Mouse (Mus musculus) stomach, embryonic 15.5 days (tissue): Measurements from ENCODE around the gene Tshz3. TPM values are rescaled to one million over a fixed set of nuclear protein-coding genes. Genes with fewer than 3 reads are reported as not detected.

Source experiments
- ATAC-seq: fragments of 200-750 bp; cut with Nextera tagmentation; 2 replicates; pipeline ENCODE4 v1.8.0; 2017; ENCODE audit warnings: low read depth, moderate number of reproducible peaks, moderate TSS enrichment; ENCODE audit not compliant: insufficient read depth, low FRiP score
- H3K27ac ChIP-seq: fragments of 300-500 bp; sonication (generic); 2 replicates; pipeline ENCODE4 v1.5.1; 2015; ENCODE audit warnings: mild to moderate bottlenecking, inconsistent platforms
- H3K27me3 ChIP-seq: fragments of 300-500 bp; sonication (generic); replicated peaks from 2 replicates; pipeline ENCODE4 v1.6.1; 2015; ENCODE audit warnings: inconsistent platforms
- H3K36me3 ChIP-seq: fragments of 300-500 bp; sonication (generic); 2 replicates; pipeline ENCODE4 v1.6.1; 2015; ENCODE audit warnings: inconsistent platforms
- H3K4me1 ChIP-seq: fragments of 300-500 bp; sonication (generic); 2 replicates; pipeline ENCODE4 v1.6.1; 2015; ENCODE audit warnings: inconsistent platforms
- H3K4me2 ChIP-seq: fragments of 300-500 bp; sonication (generic); 2 replicates; pipeline ENCODE4 v1.6.1; 2015; ENCODE audit warnings: mild to moderate bottlenecking, inconsistent platforms
- H3K4me3 ChIP-seq: fragments of 300-500 bp; sonication (generic); replicated peaks from 2 replicates; pipeline ENCODE4 v1.5.1; 2015; ENCODE audit warnings: inconsistent platforms
- H3K9ac ChIP-seq: fragments of 300-500 bp; sonication (generic); 2 replicates; pipeline ENCODE4 v1.6.1; 2015; ENCODE audit warnings: inconsistent platforms
- H3K9me3 ChIP-seq: fragments of 300-500 bp; sonication (generic); 2 replicates; pipeline ENCODE4 v1.6.1; 2016; ENCODE audit warnings: inconsistent platforms
- WGBS: fragments of 180-500 bp; shearing (Covaris S2); methylation state at CpG from one replicate; pipeline ENCODE4 v1.1.7; 2015; 5-methylcytosine and 5-hydroxymethylcytosine counted together
- polyA plus RNA-seq: library from polyadenylated mRNA; unstranded; fragments of >200 nt; fragmentation: Nextera tagmentation; extraction: Ambion mirVana; gene quantifications from 2 replicates; pipeline ENCODE4 v1.2.1, GENCODE M21; 2015

Gene Tshz3
- polyA plus RNA-seq, 1 experiment from 2014 or later: 14.3 TPM

- H3K27ac ChIP-seq: no peak overlapping the region
- no peak overlapping the region for H3K4me3 ChIP-seq
- H3K9me3 ChIP-seq: no peaks in the 10 kb centered on the region
- H3K27me3 ChIP-seq: 0 out of 2 replicates have a peak, but pooled peaks cover 16% of the 10 kb centered on the region
- 75% methylated on average over 1 of the region's 1 CpGs for WGBS
- no peaks in the 10 kb centered on the region for H3K36me3 ChIP-seq
- no peak for ATAC-seq
- H3K9ac ChIP-seq: no peak overlapping the region
- no peak overlapping the region for H3K4me2 ChIP-seq
- H3K4me1 ChIP-seq: 0 out of 2 replicates have a peak, but pooled peaks cover 19% of the 10 kb centered on the region
These were observed 10.4 kb upstream of the Tshz3 start for GRCm38 (mm10) chr7:36687508-36687907.

GRCm38 (mm10) chr7:36689049-36689793 is 8.7 kb upstream of the Tshz3 start:
- Histone ChIP-seq H3K36me3 (no peaks in the 10 kb centered on the region), H3K27me3 (peaks cover 33% of the 10 kb centered on the region; the same call in 1 of the 2 replicates), H3K9ac (no peak overlapping the region), H3K4me3 (no peak overlapping the region), H3K27ac (no peak overlapping the region), H3K4me2 (no peak overlapping the region), H3K4me1 (0 out of 2 replicates have a peak, but pooled peaks cover 27% of the 10 kb centered on the region), H3K9me3 (no peaks in the 10 kb centered on the region)
- 53% methylated on average over 7 of the region's 7 CpGs for WGBS
- no peak for ATAC-seq

- Histone ChIP-seq H3K27me3 (peaks cover 38% of the 10 kb centered on the region), H3K36me3 (no peaks in the 10 kb centered on the region), H3K9me3 (no peaks in the 10 kb centered on the region), H3K4me1 (peaks cover 33% of the 10 kb centered on the region), H3K4me2 (peak overlapping the region; percentile 17; the same call in 1 of the 2 replicates), H3K9ac (no peak overlapping the region), H3K27ac (no peak overlapping the region), H3K4me3 (0 out of 2 replicates have a peak overlapping the region, but pooled peaks have one; percentile 0)
- no peak for ATAC-seq
- WGBS: 4% methylated on average over 17 of the region's 19 CpGs
These were observed 7.4 kb upstream of the Tshz3 start for GRCm38 (mm10) chr7:36690551-36690950.

DNA sequence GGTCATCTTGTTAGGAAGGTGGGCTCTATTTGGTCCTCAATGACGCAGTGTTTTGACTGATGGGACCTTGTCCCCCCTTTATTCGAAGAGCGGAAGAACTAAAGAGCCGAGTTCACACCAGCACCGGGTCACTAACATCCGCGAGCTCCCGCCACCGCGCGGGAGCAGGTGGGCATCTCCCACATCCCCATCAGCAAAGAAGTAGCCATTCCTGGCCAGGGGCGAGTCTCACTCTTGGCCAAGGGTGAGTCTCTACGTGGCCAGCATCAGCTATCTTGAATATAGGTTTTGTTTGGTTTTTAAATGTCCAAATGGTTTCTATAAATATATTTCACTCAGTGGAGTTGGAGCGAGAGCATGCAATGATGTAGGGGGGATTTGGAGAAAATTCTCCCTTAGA is 6.3 kb upstream of the Tshz3 start:
- H3K4me2 ChIP-seq: peak overlapping the region; percentile 42
- peaks cover 42% of the 10 kb centered on the region for H3K27me3 ChIP-seq

GRCm38 (mm10) chr7:36692381-36692780 is 5.5 kb upstream of the Tshz3 start:
- peak overlapping the region; percentile 20; the same call in 1 of the 2 replicates for H3K4me3 ChIP-seq
- H3K9ac ChIP-seq: no peak overlapping the region
- no peaks in the 10 kb centered on the region for H3K36me3 ChIP-seq
- peaks cover 36% of the 10 kb centered on the region for H3K4me1 ChIP-seq
- ATAC-seq: no peak
- 19% methylated on average over 5 of the region's 5 CpGs for WGBS
- H3K27me3 ChIP-seq: peaks cover 42% of the 10 kb centered on the region
- H3K9me3 ChIP-seq: no peaks in the 10 kb centered on the region
- peak overlapping the region; percentile 42 for H3K4me2 ChIP-seq
- H3K27ac ChIP-seq: no peak overlapping the region

More for the DNA sequence above, 6.3 kb upstream of the Tshz3 start:
- WGBS: 5% methylated on average over 14 of the region's 14 CpGs
- Histone ChIP-seq H3K36me3 (no peaks in the 10 kb centered on the region), H3K4me3 (peak overlapping the region; percentile 20; the same call in 1 of the 2 replicates), H3K27ac (no peak overlapping the region), H3K4me1 (peaks cover 36% of the 10 kb centered on the region), H3K9ac (no peak overlapping the region), H3K9me3 (no peaks in the 10 kb centered on the region)
- no peak for ATAC-seq

GRCm38 (mm10) chr7:36693081-36693480 is 4.8 kb upstream of the Tshz3 start:
- H3K4me2 ChIP-seq: no peak overlapping the region

DNA sequence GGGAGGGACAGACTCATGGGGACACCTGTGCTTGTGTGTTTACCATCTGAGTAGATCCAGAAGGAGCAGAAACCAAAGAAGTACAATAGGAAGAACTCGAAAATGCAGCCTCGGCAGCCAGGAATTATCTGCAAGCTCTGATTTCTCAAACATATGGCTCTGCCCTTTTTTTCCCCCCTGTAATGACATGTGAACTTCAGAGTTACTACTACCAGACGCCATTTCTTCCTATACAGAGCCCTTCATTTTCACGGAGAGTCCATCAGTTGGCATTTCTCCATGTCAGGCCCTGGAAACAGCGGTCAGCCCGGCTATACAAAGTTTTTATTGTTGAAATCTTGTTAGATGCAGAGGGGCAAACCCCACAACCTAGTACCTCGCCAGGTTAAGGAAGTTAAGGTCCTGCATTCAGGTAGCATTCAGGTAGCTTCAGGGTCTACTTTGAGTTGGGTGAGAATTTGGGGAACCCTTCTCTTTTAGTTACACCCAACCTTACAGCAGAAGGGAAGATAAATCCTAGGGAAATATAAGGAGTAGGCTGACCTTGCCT is 3.2 kb upstream of the Tshz3 start:
- H3K4me2 ChIP-seq: peak overlapping the region; percentile 98
- WGBS: 33% methylated on average over 7 of the region's 7 CpGs
- no peak for ATAC-seq
- H3K9me3 ChIP-seq: no peaks in the 10 kb centered on the region
- H3K4me3 ChIP-seq: peak overlapping the region; percentile 78
- H3K27me3 ChIP-seq: peaks cover 38% of the 10 kb centered on the region
- no peak overlapping the region for H3K27ac ChIP-seq
- H3K9ac ChIP-seq: no peak overlapping the region
- H3K36me3 ChIP-seq: no peaks in the 10 kb centered on the region
- H3K4me1 ChIP-seq: peaks cover 31% of the 10 kb centered on the region

More at GRCm38 (mm10) chr7:36693081-36693480, 4.8 kb upstream of the Tshz3 start:
- no peaks in the 10 kb centered on the region for H3K9me3 ChIP-seq
- peaks cover 42% of the 10 kb centered on the region for H3K27me3 ChIP-seq
- no peak for ATAC-seq
- peaks cover 36% of the 10 kb centered on the region for H3K4me1 ChIP-seq
- WGBS: 48% methylated on average over 3 of the region's 3 CpGs
- H3K4me3 ChIP-seq: no peak overlapping the region
- H3K36me3 ChIP-seq: no peaks in the 10 kb centered on the region
- no peak overlapping the region for H3K27ac ChIP-seq
- no peak overlapping the region for H3K9ac ChIP-seq

DNA sequence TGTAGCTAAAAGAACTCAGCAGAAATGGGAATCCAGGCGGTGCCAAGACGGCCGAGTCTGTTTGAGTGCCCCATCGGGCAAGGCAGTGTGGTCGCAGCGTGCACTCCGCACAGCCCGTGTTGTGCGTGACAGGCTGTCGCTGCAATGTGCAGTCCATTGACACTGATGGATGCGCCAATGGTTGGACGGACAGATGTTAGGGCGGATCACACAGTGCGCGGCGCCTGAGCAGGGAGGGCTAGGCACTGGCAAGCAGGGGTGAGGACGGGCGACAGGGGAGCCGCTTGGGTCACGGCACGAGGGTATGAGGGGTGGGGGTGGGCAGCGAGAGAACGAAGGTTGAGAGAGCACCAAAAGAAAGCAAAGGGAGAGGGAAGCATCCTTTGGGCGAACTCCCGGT is 2.6 kb upstream of the Tshz3 start:
- no peak overlapping the region for H3K27ac ChIP-seq
- H3K9me3 ChIP-seq: no peaks in the 10 kb centered on the region
- no peak for ATAC-seq
- peaks cover 31% of the 10 kb centered on the region for H3K4me1 ChIP-seq
- peaks cover 33% of the 10 kb centered on the region for H3K27me3 ChIP-seq
- H3K36me3 ChIP-seq: no peaks in the 10 kb centered on the region
- H3K9ac ChIP-seq: peak overlapping the region; percentile 71; the same call in 1 of the 2 replicates
- peak overlapping the region; percentile 78 for H3K4me3 ChIP-seq
- WGBS: 6% methylated on average over 25 of the region's 25 CpGs
- H3K4me2 ChIP-seq: peak overlapping the region; percentile 98

DNA sequence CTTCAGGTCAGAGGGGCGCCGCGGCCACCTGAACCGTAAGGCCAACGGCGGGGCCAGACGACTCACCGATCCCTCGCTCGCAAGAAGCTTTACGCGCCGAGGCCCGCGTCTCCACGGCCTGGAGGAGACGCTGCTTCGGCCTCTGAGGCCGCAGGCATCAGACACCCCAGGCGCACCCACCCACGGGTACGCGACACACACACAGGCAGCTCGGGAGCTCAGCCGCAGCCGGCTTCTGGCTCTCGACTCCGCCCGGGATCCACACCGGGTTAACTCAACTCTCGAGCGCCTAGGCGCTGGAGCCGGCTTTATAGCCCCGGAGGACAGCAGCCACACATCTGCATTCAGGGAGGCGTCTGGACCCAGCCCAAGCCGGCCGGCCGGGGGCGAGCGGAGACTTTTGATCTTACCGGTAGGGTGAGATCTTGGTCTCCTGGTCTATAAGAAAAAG is 2.1 kb upstream of the Tshz3 start:
- under 1% methylated on average over 42 of the region's 42 CpGs for WGBS
- peaks cover 29% of the 10 kb centered on the region for H3K27me3 ChIP-seq
- no peak for ATAC-seq

DNA sequence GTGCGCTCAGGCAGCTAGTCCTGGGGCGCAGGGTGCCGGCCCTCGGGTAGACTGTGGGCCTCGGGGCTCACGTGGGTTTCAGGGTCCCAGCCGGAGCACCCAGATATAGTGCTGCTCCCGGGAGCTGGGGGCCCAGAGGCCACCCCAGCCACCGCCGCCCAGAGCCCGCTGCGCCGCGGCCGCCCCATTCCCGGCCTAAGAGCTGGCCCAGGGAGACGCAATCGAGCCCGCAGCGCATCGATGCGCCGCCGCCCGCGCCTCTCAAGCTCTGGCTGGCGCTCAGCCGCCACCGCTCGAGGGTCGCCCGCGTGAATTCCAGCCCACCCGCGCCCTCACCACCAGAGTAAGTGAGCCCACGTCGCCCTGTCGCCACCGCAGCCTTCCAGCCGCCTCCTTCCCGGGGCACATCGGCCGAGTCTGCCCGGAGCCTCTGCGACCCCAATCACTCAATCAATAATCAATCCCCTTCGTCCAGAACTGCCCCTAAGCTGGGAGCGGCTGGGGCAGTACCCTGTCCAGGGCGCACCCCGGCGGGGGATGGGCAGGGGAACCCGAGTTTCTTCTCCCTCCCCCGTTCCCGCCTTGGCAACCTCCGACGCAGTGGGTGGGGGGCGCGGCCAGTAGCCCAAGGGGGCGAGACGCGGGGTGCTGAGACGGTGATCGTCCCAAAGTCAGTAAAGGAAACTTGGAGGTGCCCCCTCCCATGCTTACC is 1.4 kb upstream of the Tshz3 start:
- H3K9ac ChIP-seq: peak overlapping the region; percentile 71
- peak overlapping the region; percentile 95 for H3K27ac ChIP-seq
- peaks cover 20% of the 10 kb centered on the region for H3K4me1 ChIP-seq
- H3K9me3 ChIP-seq: no peaks in the 10 kb centered on the region
- ATAC-seq: peak; percentile 5; the same call in 1 of the 2 replicates
- no peaks in the 10 kb centered on the region for H3K36me3 ChIP-seq
- peak overlapping the region; percentile 78 for H3K4me3 ChIP-seq
- peaks cover 29% of the 10 kb centered on the region for H3K27me3 ChIP-seq
- under 1% methylated on average over 51 of the region's 62 CpGs for WGBS
- peak overlapping the region; percentile 98 for H3K4me2 ChIP-seq

More for the DNA sequence above, 2.1 kb upstream of the Tshz3 start:
- H3K36me3 ChIP-seq: no peaks in the 10 kb centered on the region
- peak overlapping the region; percentile 95 for H3K27ac ChIP-seq
- peak overlapping the region; percentile 71 for H3K9ac ChIP-seq
- H3K4me3 ChIP-seq: peak overlapping the region; percentile 78
- H3K9me3 ChIP-seq: no peaks in the 10 kb centered on the region
- H3K4me1 ChIP-seq: peaks cover 26% of the 10 kb centered on the region
- H3K4me2 ChIP-seq: peak overlapping the region; percentile 98

DNA sequence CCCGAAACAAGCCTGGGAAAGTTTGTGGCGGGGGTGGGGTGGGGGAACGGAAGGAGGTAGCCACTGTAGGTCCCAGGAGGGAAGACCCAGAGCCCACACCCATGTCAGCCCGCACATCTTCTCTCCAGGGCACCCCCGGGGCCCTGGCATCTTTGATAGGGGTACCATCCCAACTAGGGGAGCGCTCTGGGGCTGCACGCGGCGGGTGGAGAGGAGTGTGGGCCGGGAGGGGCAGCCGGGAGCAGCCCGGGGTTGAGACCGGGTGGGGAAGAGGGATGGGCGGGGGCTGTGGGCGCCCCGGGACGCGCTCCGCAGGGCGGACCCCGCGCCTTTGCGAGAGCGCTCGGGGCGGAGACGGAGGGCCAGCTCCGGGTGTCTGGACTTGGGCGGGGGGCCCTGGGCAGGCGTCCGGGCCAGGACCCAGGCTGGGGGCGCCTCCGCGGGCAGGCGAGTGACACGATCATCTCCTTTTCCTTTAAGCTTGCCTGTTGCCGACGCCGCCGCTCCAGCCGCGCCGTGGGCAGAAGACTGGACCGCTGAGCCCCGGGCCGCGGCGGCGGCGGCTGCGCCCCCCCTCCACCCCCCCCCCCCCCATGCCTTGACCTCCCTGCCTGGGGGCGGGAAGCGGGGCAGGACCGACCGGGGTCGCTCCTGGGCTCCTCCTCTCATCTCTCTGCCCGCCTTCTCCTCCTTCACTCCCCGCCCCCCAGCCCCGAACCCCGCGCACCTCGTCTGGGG is 631 bp upstream of the Tshz3 start:
- Histone ChIP-seq H3K4me1 (peaks cover 17% of the 10 kb centered on the region), H3K9ac (peak overlapping the region; percentile 71; the same call in 1 of the 2 replicates), H3K27ac (peak overlapping the region; percentile 95), H3K27me3 (peaks cover 27% of the 10 kb centered on the region), H3K9me3 (no peaks in the 10 kb centered on the region), H3K4me3 (peak overlapping the region; percentile 78), H3K36me3 (no peaks in the 10 kb centered on the region), H3K4me2 (peak overlapping the region; percentile 98)
- peak; percentile 79 for ATAC-seq
- WGBS: under 1% methylated on average over 38 of the region's 62 CpGs
